Mouse (Mus musculus): Measurements from ENCODE around the gene Rnpc3. TPM values are rescaled to one million over a fixed set of nuclear protein-coding genes. Genes with fewer than 3 reads are reported as not detected.

The Rnpc3 gene
- polyA plus RNA-seq, 1 experiment from 2014 or later: 36.1 TPM

Other genes with a start within 250 kb of the Rnpc3 start
- gene Amy2a1, start 97.7 kb downstream of the Rnpc3 start, polyA plus RNA-seq (2015; fragmentation: Nextera tagmentation; extraction: Ambion mirVana): 0.70 and 2.7 TPM in 2 replicates
- 0.99 and 1.4 TPM in 2 replicates for gene Amy1, start 23.4 kb downstream of the Rnpc3 start, polyA plus RNA-seq (2015; fragmentation: Nextera tagmentation; extraction: Ambion mirVana)